Mouse (Mus musculus) hindbrain, embryonic 14.5 days (tissue): ENCODE measurements at regions not wholly inside any gene's neighbourhood (a gene's known extent, or its start where the extent isn't known, plus 50 kb on each side); places are given as distances from the start of the nearest gene placed in this dataset.

Experiments
- ATAC-seq: fragments of 200-750 bp; cut with Nextera tagmentation; 2 replicates; pipeline ENCODE4 v1.8.0; 2017; ENCODE audit warnings: moderate number of reproducible peaks, mild to moderate bottlenecking, moderate TSS enrichment, moderate library complexity; ENCODE audit not compliant: low FRiP score
- DNase-seq: peaks from one replicate; pipeline ENCODE4 v3.0.0-alpha.2; 2015; ENCODE audit warnings: low spot score
- H3K27ac ChIP-seq: fragments of 300-500 bp; sonication (generic); 2 replicates; pipeline ENCODE4 v1.5.1; 2014; ENCODE audit warnings: mild to moderate bottlenecking, moderate library complexity
- H3K27me3 ChIP-seq: fragments of 300-500 bp; sonication (generic); 2 replicates; pipeline ENCODE4 v1.6.1; 2014; ENCODE audit warnings: mild to moderate bottlenecking, low read length, mixed read lengths; ENCODE audit not compliant: control insufficient read depth, insufficient read depth
- H3K36me3 ChIP-seq: fragments of 300-500 bp; sonication (generic); replicated peaks from 2 replicates; pipeline ENCODE4 v1.6.1; 2014; ENCODE audit not compliant: control insufficient read depth, insufficient read depth
- H3K4me1 ChIP-seq: fragments of 300-500 bp; sonication (generic); replicated peaks from 2 replicates; pipeline ENCODE4 v1.6.1; 2014; ENCODE audit warnings: antibody characterized with exemption, low read length, mixed read lengths; ENCODE audit not compliant: control insufficient read depth, insufficient read depth
- H3K4me2 ChIP-seq: fragments of 300-500 bp; sonication (generic); replicated peaks from 2 replicates; pipeline ENCODE4 v1.6.1; 2014; ENCODE audit warnings: mild to moderate bottlenecking, moderate library complexity
- H3K4me3 ChIP-seq: fragments of 300-500 bp; sonication (generic); replicated peaks from 2 replicates; pipeline ENCODE4 v1.5.1; 2014; ENCODE audit warnings: mild to moderate bottlenecking, low read length
- H3K9ac ChIP-seq: fragments of 300-500 bp; sonication (generic); 2 replicates; pipeline ENCODE4 v1.6.1; 2014
- H3K9me3 ChIP-seq: fragments of 300-500 bp; sonication (generic); 2 replicates; pipeline ENCODE4 v1.6.1; 2016; ENCODE audit warnings: low read length; ENCODE audit not compliant: control insufficient read depth
- WGBS: fragments of 180-500 bp; shearing (Covaris S2); extraction: QIAGEN DNeasy Blood & Tissue Kit; methylation state at CpG from one replicate; pipeline ENCODE4 v1.1.7; 2014; 5-methylcytosine and 5-hydroxymethylcytosine counted together

- H3K9me3 ChIP-seq = no peaks in the 10 kb centered on the region
- H3K4me2 ChIP-seq = no peak overlapping the region
- H3K4me1 ChIP-seq = peaks cover 19% of the 10 kb centered on the region
- no peaks in the 10 kb centered on the region for H3K36me3 ChIP-seq
- H3K9ac ChIP-seq = no peak overlapping the region
- H3K4me3 ChIP-seq = no peak overlapping the region
- H3K27me3 ChIP-seq = no peaks in the 10 kb centered on the region
- peak overlapping the region; percentile 82; the same call in 1 of the 2 replicates for H3K27ac ChIP-seq
- DNase-seq (peak; percentile 37), ATAC-seq (no peak)
- WGBS = 67% methylated on average over 5 of the region's 5 CpGs
Measured at GRCm38 (mm10) chr3:38663023-38663422, 178.4 kb upstream of the Ankrd50 start.

DNA sequence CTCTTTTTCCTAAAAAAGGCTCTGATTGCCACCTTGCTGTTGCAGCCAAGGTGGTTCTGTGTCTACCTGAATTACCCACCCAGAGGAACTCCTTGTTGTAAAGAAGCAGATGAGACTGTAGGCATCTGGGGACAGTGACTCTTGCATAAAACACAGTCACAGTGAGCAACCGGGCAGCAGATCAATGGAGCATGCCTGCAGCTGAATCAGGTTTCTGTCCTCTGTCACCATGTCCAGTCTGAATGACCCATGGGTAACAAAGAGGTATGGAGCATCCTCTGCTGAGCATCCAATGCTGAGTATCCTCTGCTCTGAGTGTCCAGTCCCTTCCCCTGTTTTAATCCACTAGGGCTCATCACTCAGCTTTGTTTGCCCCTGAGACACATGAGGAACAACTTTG, 172.1 kb upstream of the Ankrd50 start:
- Histone ChIP-seq H3K4me2 (no peak overlapping the region), H3K36me3 (no peaks in the 10 kb centered on the region), H3K27ac (no peak overlapping the region), H3K9me3 (no peaks in the 10 kb centered on the region), H3K4me1 (0 out of 2 replicates have a peak, but pooled peaks cover 9% of the 10 kb centered on the region), H3K9ac (no peak overlapping the region), H3K27me3 (no peaks in the 10 kb centered on the region), H3K4me3 (no peak overlapping the region)
- no peak for DNase-seq
- WGBS = 62% methylated on average over 1 of the region's 1 CpGs
- ATAC-seq = no peak

DNA sequence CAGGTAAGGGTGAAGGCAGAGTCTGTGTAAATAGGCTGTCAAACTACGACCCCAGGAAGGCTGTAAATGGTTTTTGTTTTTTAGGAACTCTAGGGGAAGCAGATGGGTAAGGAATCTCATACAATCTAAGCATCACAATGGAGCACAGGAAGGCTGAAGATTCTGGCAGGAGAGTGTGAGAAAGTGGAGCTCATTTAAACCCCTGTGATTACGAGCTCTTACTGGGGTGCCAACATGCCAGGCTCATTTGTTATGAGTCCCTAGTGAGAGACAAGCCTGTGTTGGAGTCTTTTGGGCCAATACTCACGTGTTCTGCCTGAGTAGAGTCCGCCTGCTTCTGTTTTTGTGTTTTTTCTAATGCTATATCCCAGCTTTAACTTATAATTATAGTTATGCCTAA, 169.3 kb upstream of the Ankrd50 start:
- H3K27ac ChIP-seq = peak overlapping the region; percentile 24
- H3K36me3 ChIP-seq = no peaks in the 10 kb centered on the region
- DNase-seq = no peak
- 0 out of 2 replicates have a peak, but pooled peaks cover 9% of the 10 kb centered on the region for H3K4me1 ChIP-seq
- no peak for ATAC-seq
- H3K4me3 ChIP-seq = no peak overlapping the region
- H3K9me3 ChIP-seq = no peaks in the 10 kb centered on the region
- no peak overlapping the region for H3K4me2 ChIP-seq
- H3K9ac ChIP-seq = no peak overlapping the region
- 49% methylated on average over 4 of the region's 4 CpGs for WGBS
- H3K27me3 ChIP-seq = no peaks in the 10 kb centered on the region

DNA sequence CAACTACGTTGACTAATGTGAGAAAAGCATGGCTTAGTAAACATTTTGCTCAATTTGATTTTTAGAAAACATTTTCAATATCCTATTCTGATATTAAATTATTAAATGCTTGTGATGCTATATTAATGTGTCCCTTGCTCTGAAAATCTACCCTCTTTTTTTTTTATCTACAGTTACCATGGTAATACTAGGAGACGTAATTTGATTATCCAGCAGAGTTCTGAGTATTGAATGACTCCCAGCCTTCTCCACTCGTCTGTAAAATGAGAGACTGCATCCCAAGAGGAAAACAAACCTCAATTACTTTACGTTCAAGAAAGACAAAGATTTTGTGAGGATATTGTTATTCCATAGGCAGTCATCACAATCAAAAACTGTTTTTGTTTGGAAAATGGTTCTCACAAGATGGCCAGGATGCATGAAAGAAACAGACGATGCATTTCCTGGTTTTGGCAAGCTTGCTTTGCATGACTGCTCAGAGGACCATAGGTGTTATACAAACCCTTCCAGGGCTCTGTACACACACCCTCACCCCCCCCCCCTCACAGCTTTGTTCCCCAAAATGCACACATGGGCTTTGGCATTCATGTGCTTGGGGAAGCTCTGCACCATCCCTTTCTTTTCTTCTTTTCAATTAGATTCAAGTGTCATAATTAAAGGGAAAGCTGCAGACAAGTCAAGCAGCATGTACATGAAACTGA, 168.5 kb upstream of the Ankrd50 start:
- Histone ChIP-seq H3K36me3 (no peaks in the 10 kb centered on the region), H3K27ac (peak overlapping the region; percentile 64), H3K4me3 (no peak overlapping the region), H3K4me2 (no peak overlapping the region), H3K4me1 (0 out of 2 replicates have a peak, but pooled peaks cover 9% of the 10 kb centered on the region), H3K9ac (no peak overlapping the region), H3K27me3 (no peaks in the 10 kb centered on the region), H3K9me3 (no peaks in the 10 kb centered on the region)
- peak; percentile 56; the same call in 1 of the 2 replicates for ATAC-seq
- DNase-seq = peak; percentile 32
- WGBS = 29% methylated on average over 5 of the region's 5 CpGs

DNA sequence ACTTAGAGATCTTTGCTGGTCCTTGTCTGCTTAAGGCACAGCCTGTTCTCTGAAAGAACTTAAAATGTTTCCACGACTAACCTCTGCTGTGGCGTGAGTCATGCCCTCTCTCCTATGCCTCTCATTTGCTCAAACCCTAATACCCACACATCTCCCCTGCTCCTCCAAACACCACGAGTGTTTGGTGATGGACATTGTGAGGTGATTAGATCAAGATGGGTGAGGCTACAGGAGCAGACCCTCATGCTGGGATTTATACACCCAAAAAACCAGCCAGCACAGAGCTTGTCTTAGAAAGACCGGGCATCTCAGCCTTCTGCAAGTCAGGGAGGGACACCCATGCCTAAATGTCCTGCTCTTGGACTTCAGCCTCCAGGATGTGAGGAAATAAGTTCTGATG, 165.5 kb upstream of the Ankrd50 start:
- ATAC-seq (no peak), DNase-seq (no peak)
- H3K27ac ChIP-seq = no peak overlapping the region
- 84% methylated on average over 4 of the region's 4 CpGs for WGBS
- H3K36me3 ChIP-seq = no peaks in the 10 kb centered on the region
- H3K4me3 ChIP-seq = no peak overlapping the region
- no peak overlapping the region for H3K9ac ChIP-seq
- H3K4me2 ChIP-seq = no peak overlapping the region
- H3K4me1 ChIP-seq = 0 out of 2 replicates have a peak, but pooled peaks cover 9% of the 10 kb centered on the region
- H3K9me3 ChIP-seq = no peaks in the 10 kb centered on the region
- H3K27me3 ChIP-seq = no peaks in the 10 kb centered on the region

- WGBS = 73% methylated on average over 4 of the region's 4 CpGs
Measured at GRCm38 (mm10) chr3:38648633-38649032, 164.0 kb upstream of the Ankrd50 start.

DNA sequence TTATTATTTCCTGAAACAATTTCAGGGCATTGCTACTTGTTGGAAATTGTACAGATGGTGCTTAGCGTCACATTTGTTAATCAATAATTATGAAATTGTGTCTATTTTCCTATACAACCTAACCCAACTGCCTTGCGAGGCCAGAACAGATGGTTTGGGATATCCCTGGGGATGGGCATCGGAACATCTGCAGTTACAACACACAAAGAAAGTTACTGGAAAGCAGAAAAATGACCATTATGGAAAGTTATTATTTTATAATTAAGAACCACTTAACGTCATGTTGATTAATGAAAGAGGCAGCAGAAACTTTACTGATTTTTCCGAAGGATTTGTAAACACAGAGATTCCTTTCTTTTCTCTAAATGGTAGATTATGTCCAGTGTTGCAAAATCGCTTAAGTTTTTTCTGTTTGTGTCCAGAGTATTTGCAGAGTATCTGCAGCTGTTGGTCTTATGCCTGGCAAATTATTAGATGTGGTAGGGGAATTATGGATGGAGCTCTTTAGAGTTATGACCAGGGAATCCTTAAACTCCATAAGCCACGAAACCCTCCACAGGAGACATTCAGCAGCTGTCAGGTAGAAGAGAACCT, 163.2 kb upstream of the Ankrd50 start:
- no peak overlapping the region for H3K9ac ChIP-seq

More at GRCm38 (mm10) chr3:38648633-38649032, 164.0 kb upstream of the Ankrd50 start:
- Histone ChIP-seq H3K4me3 (no peak overlapping the region), H3K9ac (no peak overlapping the region), H3K9me3 (no peaks in the 10 kb centered on the region), H3K27me3 (no peaks in the 10 kb centered on the region), H3K4me1 (0 out of 2 replicates have a peak, but pooled peaks cover 8% of the 10 kb centered on the region), H3K27ac (no peak overlapping the region), H3K4me2 (no peak overlapping the region), H3K36me3 (no peaks in the 10 kb centered on the region)
- DNase-seq (no peak), ATAC-seq (no peak)

DNA sequence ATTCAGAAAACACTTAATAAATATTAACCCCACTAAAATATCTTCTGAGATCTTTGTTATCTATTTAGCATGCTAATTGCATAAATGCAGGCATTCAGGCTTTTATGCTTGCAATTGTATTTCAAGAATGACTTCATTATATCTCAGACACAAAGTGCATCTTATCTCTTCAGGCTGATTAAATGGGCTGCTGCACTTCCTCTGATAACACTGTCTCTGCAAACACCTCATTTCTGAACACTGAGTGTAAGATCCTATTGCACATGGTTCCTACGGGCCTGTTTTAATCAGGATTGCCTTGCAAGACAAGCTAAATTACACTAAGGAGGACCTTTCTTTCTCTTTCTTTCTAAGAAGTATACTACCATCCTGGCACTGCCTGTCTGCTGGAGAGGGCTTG, 157.1 kb upstream of the Ankrd50 start:
- DNase-seq = no peak
- H3K4me2 ChIP-seq = no peak overlapping the region
- H3K9me3 ChIP-seq = no peaks in the 10 kb centered on the region

More for the DNA sequence above, 163.2 kb upstream of the Ankrd50 start:
- WGBS = 67% methylated on average over 7 of the region's 7 CpGs
- no peak overlapping the region for H3K4me2 ChIP-seq
- H3K4me1 ChIP-seq = 0 out of 2 replicates have a peak, but pooled peaks cover 3% of the 10 kb centered on the region
- no peaks in the 10 kb centered on the region for H3K36me3 ChIP-seq
- DNase-seq (no peak), ATAC-seq (no peak)
- H3K27me3 ChIP-seq = no peaks in the 10 kb centered on the region
- H3K4me3 ChIP-seq = no peak overlapping the region
- H3K27ac ChIP-seq = no peak overlapping the region
- H3K9me3 ChIP-seq = no peaks in the 10 kb centered on the region

GRCm38 (mm10) chr3:38636806-38637205, 152.2 kb upstream of the Ankrd50 start:
- H3K9ac ChIP-seq = no peak overlapping the region

More for the DNA sequence above, 157.1 kb upstream of the Ankrd50 start:
- Histone ChIP-seq H3K9ac (no peak overlapping the region), H3K4me3 (no peak overlapping the region), H3K4me1 (no peaks in the 10 kb centered on the region), H3K27me3 (no peaks in the 10 kb centered on the region), H3K27ac (no peak overlapping the region), H3K36me3 (no peaks in the 10 kb centered on the region)
- ATAC-seq = no peak
- WGBS = 56% methylated on average over 1 of the region's 1 CpGs

More at GRCm38 (mm10) chr3:38636806-38637205, 152.2 kb upstream of the Ankrd50 start:
- Histone ChIP-seq H3K4me2 (no peak overlapping the region), H3K4me1 (no peaks in the 10 kb centered on the region), H3K36me3 (no peaks in the 10 kb centered on the region), H3K9me3 (no peaks in the 10 kb centered on the region), H3K27me3 (no peaks in the 10 kb centered on the region), H3K27ac (no peak overlapping the region), H3K4me3 (no peak overlapping the region)
- 76% methylated on average over 4 of the region's 4 CpGs for WGBS
- DNase-seq (no peak), ATAC-seq (no peak)
